Mouse (Mus musculus): Measurements from ENCODE around the gene Dnajc8. TPM values are rescaled to one million over a fixed set of nuclear protein-coding genes. Genes with fewer than 3 reads are reported as not detected.

The Dnajc8 gene
- 10 to 100 TPM; 61.6 to 68.9 TPM for total RNA-seq (2023)

GRCm38 (mm10) chr4:132535406-132536121 is at the start of gene Dnajc8:
Dnajc8 (plus strand) TSS chr4:132535550.

GRCm38 (mm10) chr4:132510352-132510798 is 25.0 kb upstream of the Dnajc8 start, which contains the start of gene Sesn2:
Sesn2 (minus strand) TSS chr4:132510501.

GRCm38 (mm10) chr4:132532981-132533916 is 2.1 kb upstream of the Dnajc8 start, which contains the start of gene Atpif1:
Atpif1 (minus strand) TSS chr4:132533659.

GRCm38 (mm10) chr4:132563965-132564364 is 28.6 kb downstream of the Dnajc8 start, which contains the start of gene Ptafr:
Ptafr (plus strand) TSS chr4:132564067.

Other genes with a start within 250 kb of the Dnajc8 start
- gene Rab42, start 232.2 kb upstream of the Dnajc8 start, total RNA-seq (2023): under 1 TPM in 1 of 2 experiments, not detected in 1; 0.53 TPM
- gene Trnau1ap, start 206.0 kb upstream of the Dnajc8 start, total RNA-seq (2023): 10 to 100 TPM; 12.6 to 15.6 TPM
- gene Rcc1, start 181.9 kb upstream of the Dnajc8 start, total RNA-seq (2023): 10 to 100 TPM; 23.5 to 27.1 TPM
- gene Phactr4, start 113.1 kb upstream of the Dnajc8 start, total RNA-seq (2023): 10 to 100 TPM; 20.9 to 24.7 TPM
- 1 to 10 TPM; 7.8 to 9.7 TPM for gene Med18, start 71.6 kb upstream of the Dnajc8 start, total RNA-seq (2023)
- gene Sesn2, start 25.0 kb upstream of the Dnajc8 start, total RNA-seq (2023): 10 to 100 TPM; 45.0 to 47.2 TPM
- 100 to 1,000 TPM; 131 to 153 TPM for gene Atpif1, start 1.9 kb upstream of the Dnajc8 start, total RNA-seq (2023)
- 10 to 100 TPM; 65.2 to 68.0 TPM for gene Ptafr, start 28.5 kb downstream of the Dnajc8 start, total RNA-seq (2023)
- 10 to 100 TPM; 32.2 to 36.1 TPM for gene Eya3, start 103.4 kb downstream of the Dnajc8 start, total RNA-seq (2023)
- gene Xkr8, start 197.0 kb downstream of the Dnajc8 start, total RNA-seq (2023): 1 to 10 TPM; 3.1 to 4.8 TPM
- gene Smpdl3b, start 221.7 kb downstream of the Dnajc8 start, total RNA-seq (2023): 1 to 10 TPM; 1.7 to 2.5 TPM
- gene Rpa2, start 232.8 kb downstream of the Dnajc8 start, total RNA-seq (2023): 10 to 100 TPM; 33.9 to 38.0 TPM